8 mouse cellular contexts compared by ENCODE assay signal in genomic region chr8:57353346-57354305, GRCm38 (mm10). TPM values are rescaled to one million over a fixed set of nuclear protein-coding genes. Genes with fewer than 3 reads are reported as not detected.
A peak's percentile ranks its signal among the peaks of the same experiment; 100 is the strongest.
DNase-seq lines count a peak whose midpoint lies in the region; ATAC-seq lines count a peak whose summit lies in the region.

No protein-coding gene starts in this region.

- intact Hi-C loops in heart, postnatal 25 days (cut with DNase I), result loop anchor here (1.0 to 2.0 kb wide), 3 partner anchors 72 to 177 kb away; no protein-coding TSS in a partner anchor

- ATAC-seq in megakaryocyte, adult 5-6 weeks (ENCODE audit: poor library complexity, severe bottlenecking), result peak; percentile 56; the same call in 1 of the 2 replicates

- DNase-seq in heart, adult 11 months, result peak; percentile 96
- DNase-seq in heart, postnatal 25 days (ENCODE audit: low spot score), result no peak
- DNase-seq in ZHBTc4 (ENCODE audit: low read depth, low spot score), result peak; percentile 82
- DNase-seq in heart, adult 8-10 months (ENCODE audit: low spot score), result peak; percentile 54
- DNase-seq in kidney, adult 9 months, result peak; percentile 35
- peak; percentile 61 for DNase-seq in yolk sac, embryonic 10.5 days (ENCODE audit: low spot score)
- no peak for DNase-seq in urinary bladder, adult 2 months (ENCODE audit: low spot score)

RNA-seq across cellular contexts. Expression of gene Hand2, which starts 32.8 kb away (rescaled TPM):
- total RNA-seq in heart, postnatal 25 days (2021), result 10 to 100 TPM; 49.0 to 56.6 TPM
- total RNA-seq in heart, adult 8-10 months (2022), result 10 to 100 TPM; 43.0 to 58.5 (median 52.6) TPM
- not detected in 2 replicates for total RNA-seq in megakaryocyte, adult 5-6 weeks (2015)
- not detected in 2 replicates for total RNA-seq in megakaryocyte, adult 5-6 weeks (2017)
- polyA plus RNA-seq in urinary bladder, adult 2 months (2012; rRNA removed), result 32.1 and 34.9 TPM in 2 replicates

Comparison
In these comparisons a context has a peak if more than half of its experiments do, and no peak if none do; other contexts are left out.
1. DNase-seq: peak in heart, adult 11 months (single experiment), ZHBTc4 (single experiment), heart, adult 8-10 months (single experiment), kidney, adult 9 months (single experiment) and yolk sac, embryonic 10.5 days (single experiment); none in heart, postnatal 25 days (single experiment) and urinary bladder, adult 2 months (single experiment).
2. RNA of gene Hand2, which starts 32.8 kb away (total RNA-seq): 49.0 to 56.6 TPM in heart, postnatal 25 days and 43.0 to 58.5 TPM in heart, adult 8-10 months; not detected in megakaryocyte, adult 5-6 weeks; every median in the first group is over 10 times any median in the second.